Mouse (Mus musculus) myocyte (in vitro differentiated cells): ENCODE results near the gene Serpine1. TPM values are rescaled to one million over a fixed set of nuclear protein-coding genes. Genes with fewer than 3 reads are reported as not detected.
"Not testable (repeated sequence)": the region's sequence is repeated elsewhere in the genome, so short reads cannot be mapped to it uniquely, and the experiment has no call there.

Experiments
- H3K27me3 ChIP-seq: one replicate; pipeline ENCODE4 v1.6.1; 2011; ENCODE audit not compliant: control insufficient read depth, insufficient read depth, insufficient read length
- H3K36me3 ChIP-seq: one replicate; pipeline ENCODE4 v1.6.1; 2011; ENCODE audit not compliant: control insufficient read depth, insufficient read depth
- H3K4me2 ChIP-seq: one replicate; pipeline ENCODE4 v1.6.1; 2011; ENCODE audit warnings: low read depth, control low read depth
- H3K4me3 ChIP-seq: one replicate; pipeline ENCODE4 v1.5.1; 2011; ENCODE audit warnings: mild to moderate bottlenecking, control low read depth, moderate library complexity
- H3K79me2 ChIP-seq: one replicate; pipeline ENCODE4 v1.6.1; 2011; ENCODE audit not compliant: control insufficient read depth, insufficient read depth
- H3ac ChIP-seq: one replicate; pipeline ENCODE4 v1.6.1; 2011; ENCODE audit not compliant: control insufficient read depth, insufficient read length
- CEBPB ChIP-seq: IDR thresholded peaks from 2 replicates; pipeline ENCODE4 v1.6.1; 2011; ENCODE audit warnings: mild to moderate bottlenecking, moderate library complexity; ENCODE audit not compliant: poor library complexity, insufficient read depth, severe bottlenecking
- E2F4 ChIP-seq: IDR thresholded peaks from one replicate; pipeline ENCODE4 v1.6.1; 2011; ENCODE audit warnings: mild to moderate bottlenecking, control low read depth, moderate library complexity; ENCODE audit not compliant: insufficient read depth
- MAX ChIP-seq: IDR thresholded peaks from one replicate; pipeline ENCODE4 v1.6.1; 2011; ENCODE audit warnings: low read depth, mild to moderate bottlenecking, control low read depth
- MYOD1 ChIP-seq, 3 experiments: IDR thresholded peaks; one replicate each; pipeline ENCODE4 v1.6.1; 2011; ENCODE audit warnings: control low read depth in 2 of 3, low read depth in 2 of 3, mild to moderate bottlenecking in 2 of 3, moderate library complexity in 1 of 3; ENCODE audit not compliant: insufficient read length in 2 of 3, control insufficient read depth in 1 of 3
- MYOG ChIP-seq, 3 experiments: IDR thresholded peaks; one replicate each; pipeline ENCODE4 v1.6.1; 2011; ENCODE audit warnings: control low read depth in 2 of 3, low read depth in 2 of 3, mild to moderate bottlenecking in 2 of 3; ENCODE audit not compliant: insufficient read length in 2 of 3, control insufficient read depth in 1 of 3, insufficient read depth in 1 of 3
- POLR2A ChIP-seq: IDR thresholded peaks from one replicate; pipeline ENCODE4 v1.6.1; 2011; ENCODE audit warnings: low read depth, mild to moderate bottlenecking, control low read depth, moderate library complexity; ENCODE audit not compliant: insufficient read length
- POLR2AphosphoS2 ChIP-seq: IDR thresholded peaks from one replicate; pipeline ENCODE4 v1.6.1; 2011; ENCODE audit warnings: low read depth, control low read depth; ENCODE audit not compliant: insufficient read length
- REST ChIP-seq: IDR thresholded peaks from one replicate; pipeline ENCODE4 v1.6.1; 2011; ENCODE audit warnings: mild to moderate bottlenecking, control low read depth, moderate library complexity; ENCODE audit not compliant: insufficient read depth, insufficient read length
- SRF ChIP-seq: IDR thresholded peaks from one replicate; pipeline ENCODE4 v1.6.1; 2011; ENCODE audit warnings: low read depth; ENCODE audit not compliant: control insufficient read depth, insufficient read length
- TCF12 ChIP-seq: IDR thresholded peaks from one replicate; pipeline ENCODE4 v1.6.1; 2011; ENCODE audit warnings: mild to moderate bottlenecking, control low read depth; ENCODE audit not compliant: poor library complexity, insufficient read depth, severe bottlenecking
- TCF3 ChIP-seq: IDR thresholded peaks from one replicate; pipeline ENCODE4 v1.6.1; 2011; ENCODE audit warnings: low read depth, control low read depth; ENCODE audit not compliant: insufficient read length
- USF1 ChIP-seq: IDR thresholded peaks from one replicate; pipeline ENCODE4 v1.6.1; 2011; ENCODE audit warnings: low read depth, mild to moderate bottlenecking, control low read depth, moderate library complexity
- polyA plus RNA-seq: library from polyadenylated mRNA; unstranded; fragments of >200 nt; fragmentation: generic; extraction: Trizol; gene quantifications from one replicate; pipeline ENCODE4 v1.2.1, GENCODE M21; 2012; ENCODE audit warnings: missing spikeins

The Serpine1 gene
- polyA plus RNA-seq: 17.6 TPM

- peaks cover 31% of the 10 kb centered on the region for H3K79me2 ChIP-seq
- H3K36me3 ChIP-seq: no peaks in the 10 kb centered on the region
- no peaks in the 10 kb centered on the region for H3K27me3 ChIP-seq
- no peak within 1 kb of the TSS for H3ac ChIP-seq
- TF ChIP-seq MYOD1 (IDR thresholded peaks at IDR 0.05; ENCODE audit: control insufficient read depth in 1 of 3, insufficient read length in 2 of 3, low read depth in 2 of 3) (peak in 1 of 3 experiments; percentile 20), REST (no peak), POLR2A (peak; percentile 96), POLR2AphosphoS2 (peak; percentile 91), CEBPB (no peak)
- H3K4me3 ChIP-seq: peak within 1 kb of the TSS; percentile 28
- peak within 1 kb of the TSS; percentile 87 for H3K4me2 ChIP-seq
These were observed at the start of gene Serpine1 for GRCm38 (mm10) chr5:137072079-137072960. Gene Serpine1 (minus strand): TSS chr5:137072268.

- TF ChIP-seq POLR2A: no peak
- TF ChIP-seq MYOD1 (IDR thresholded peaks at IDR 0.05; ENCODE audit: control insufficient read depth in 1 of 3, insufficient read length in 2 of 3, low read depth in 2 of 3): no peak
- no peak for TF ChIP-seq SRF
- TF ChIP-seq CEBPB: no peak
- TF ChIP-seq MAX: no peak
- no peak for TF ChIP-seq REST
- TF ChIP-seq TCF3: no peak
- no peak for TF ChIP-seq E2F4
- no peak for TF ChIP-seq USF1
- TF ChIP-seq MYOG (IDR thresholded peaks at IDR 0.05; ENCODE audit: control insufficient read depth in 1 of 3, insufficient read depth in 1 of 3, insufficient read length in 2 of 3, low read depth in 2 of 3): no peak
- no peak for TF ChIP-seq POLR2AphosphoS2
- no peak for TF ChIP-seq TCF12
- no peaks in the 10 kb centered on the region for H3K79me2 ChIP-seq
- H3ac ChIP-seq: no peak overlapping the region
- H3K4me3 ChIP-seq: no peak overlapping the region
- no peaks in the 10 kb centered on the region for H3K27me3 ChIP-seq
- no peak overlapping the region for H3K4me2 ChIP-seq
- H3K36me3 ChIP-seq: no peaks in the 10 kb centered on the region
These were observed 49.2 kb upstream of the Serpine1 start for GRCm38 (mm10) chr5:137121280-137121679.

- TF ChIP-seq TCF12 (no peak), POLR2A (no peak)
- H3K36me3 ChIP-seq: no peaks in the 10 kb centered on the region
- H3ac ChIP-seq: no peak overlapping the region
- no peak overlapping the region for H3K4me3 ChIP-seq
- peaks cover 12% of the 10 kb centered on the region for H3K79me2 ChIP-seq
- no peaks in the 10 kb centered on the region for H3K27me3 ChIP-seq
- no peak overlapping the region for H3K4me2 ChIP-seq
These were observed 46.8 kb upstream of the Serpine1 start for GRCm38 (mm10) chr5:137118878-137119277.

- not testable (repeated sequence) for H3ac ChIP-seq, H3K4me2 ChIP-seq, H3K27me3 ChIP-seq, H3K36me3 ChIP-seq, H3K4me3 ChIP-seq
- peaks cover 12% of the 10 kb centered on the region for H3K79me2 ChIP-seq
These were observed 45.9 kb upstream of the Serpine1 start for GRCm38 (mm10) chr5:137117994-137118393.

- Histone ChIP-seq H3K4me3 (peak overlapping the region; percentile 61), H3K79me2 (peaks cover 12% of the 10 kb centered on the region), H3K27me3 (no peaks in the 10 kb centered on the region), H3K36me3 (peaks cover 3% of the 10 kb centered on the region), H3K4me2 (no peak overlapping the region), H3ac (no peak overlapping the region)
- TF ChIP-seq TCF3: no peak
These were observed 44.9 kb upstream of the Serpine1 start for GRCm38 (mm10) chr5:137116987-137117386.
